Mouse (Mus musculus) stomach, postnatal 0 days (tissue): ENCODE data around the gene Vezt. TPM values are rescaled to one million over a fixed set of nuclear protein-coding genes. Genes with fewer than 3 reads are reported as not detected.

Experiments
- ATAC-seq: fragments of 200-750 bp; cut with Nextera tagmentation; 2 replicates; pipeline ENCODE4 v1.8.0; 2017; ENCODE audit not compliant: low FRiP score, low TSS enrichment
- DNase-seq: peaks from one replicate; pipeline ENCODE4 v3.0.0-alpha.2; 2016; ENCODE audit warnings: low spot score
- H3K27ac ChIP-seq: fragments of 300-500 bp; sonication (generic); replicated peaks from 2 replicates; pipeline ENCODE4 v1.5.1; 2014; ENCODE audit warnings: mild to moderate bottlenecking, control low read depth
- H3K27me3 ChIP-seq: fragments of 300-500 bp; sonication (generic); 2 replicates; pipeline ENCODE4 v1.6.1; 2014; ENCODE audit warnings: low read length; ENCODE audit not compliant: control insufficient read depth, insufficient read depth
- H3K36me3 ChIP-seq: fragments of 300-500 bp; sonication (generic); 2 replicates; pipeline ENCODE4 v1.6.1; 2014; ENCODE audit warnings: low read length, mixed read lengths; ENCODE audit not compliant: control insufficient read depth, insufficient read depth
- H3K4me1 ChIP-seq: fragments of 300-500 bp; sonication (generic); replicated peaks from 2 replicates; pipeline ENCODE4 v1.6.1; 2014; ENCODE audit warnings: antibody characterized with exemption; ENCODE audit not compliant: control insufficient read depth, insufficient read depth
- H3K4me2 ChIP-seq: fragments of 300-500 bp; sonication (generic); replicated peaks from 2 replicates; pipeline ENCODE4 v1.6.1; 2014; ENCODE audit warnings: low read depth, mild to moderate bottlenecking, control low read depth, moderate library complexity
- H3K4me3 ChIP-seq: fragments of 300-500 bp; sonication (generic); 2 replicates; pipeline ENCODE4 v1.5.1; 2014; ENCODE audit warnings: low read depth, low read length, control low read depth
- H3K9ac ChIP-seq: fragments of 300-500 bp; sonication (generic); 2 replicates; pipeline ENCODE4 v1.6.1; 2014; ENCODE audit warnings: mild to moderate bottlenecking, low read length, control low read depth, mixed read lengths
- H3K9me3 ChIP-seq: fragments of 300-500 bp; sonication (generic); 2 replicates; pipeline ENCODE4 v1.6.1; 2016; ENCODE audit warnings: low read length; ENCODE audit not compliant: control insufficient read depth
- CTCF ChIP-seq: IDR thresholded peaks from 2 replicates; pipeline ENCODE4 v1.5.1; 2016; ENCODE audit warnings: antibody characterized with exemption, low read depth, mild to moderate bottlenecking, moderate library complexity
- EP300 ChIP-seq: optimal IDR thresholded peaks from 2 replicates; pipeline ENCODE3; 2016; ENCODE audit warnings: antibody characterized with exemption
- WGBS: fragments of 180-500 bp; shearing (Covaris S2); extraction: QIAGEN DNeasy Blood & Tissue Kit; methylation state at CpG from one replicate; pipeline ENCODE4 v1.1.7; 2014; 5-methylcytosine and 5-hydroxymethylcytosine counted together
- polyA plus RNA-seq: library from polyadenylated mRNA; unstranded; fragments of >200 nt; fragmentation: Nextera tagmentation; extraction: Ambion mirVana; gene quantifications from 2 replicates; pipeline ENCODE4 v1.2.1, GENCODE M21; 2015

The Vezt gene
- polyA plus RNA-seq, result 13.2 and 14.5 TPM in 2 replicates

- ATAC-seq (peak; percentile 99), DNase-seq (peak; percentile 99)
- no peak for TF ChIP-seq EP300
- TF ChIP-seq CTCF, result peak; percentile 84
- WGBS, result 1% methylated on average over 77 of the region's 77 CpGs
- Histone ChIP-seq H3K27ac (peak within 1 kb of the TSS; percentile 82), H3K36me3 (no peaks in the 10 kb centered on the region), H3K4me2 (peak within 1 kb of the TSS; percentile 78), H3K4me3 (peak within 1 kb of the TSS; percentile 85), H3K4me1 (0 out of 2 replicates have a peak, but pooled peaks cover 3% of the 10 kb centered on the region), H3K27me3 (no peaks in the 10 kb centered on the region), H3K9me3 (no peaks in the 10 kb centered on the region), H3K9ac (peak within 1 kb of the TSS; percentile 88)
These were observed at the start of gene Vezt, which contains the start of gene Fgd6 for GRCm38 (mm10) chr10:94035658-94036374. Vezt (minus strand) TSS chr10:94035817. Fgd6 (plus strand) TSS chr10:94036001.

GRCm38 (mm10) chr10:94082040-94082734, 46.6 kb upstream of the Vezt start:
- Histone ChIP-seq H3K27me3 (no peaks in the 10 kb centered on the region), H3K36me3 (no peaks in the 10 kb centered on the region), H3K4me2 (peak overlapping the region; percentile 20; the same call in 1 of the 2 replicates), H3K9me3 (no peaks in the 10 kb centered on the region), H3K9ac (no peak overlapping the region), H3K4me1 (no peaks in the 10 kb centered on the region), H3K27ac (peak overlapping the region; percentile 81), H3K4me3 (no peak overlapping the region)
- peak; percentile 45 for DNase-seq
- TF ChIP-seq CTCF, result no peak
- peak; percentile 92 for ATAC-seq
- WGBS, result 27% methylated on average over 7 of the region's 7 CpGs

DNA sequence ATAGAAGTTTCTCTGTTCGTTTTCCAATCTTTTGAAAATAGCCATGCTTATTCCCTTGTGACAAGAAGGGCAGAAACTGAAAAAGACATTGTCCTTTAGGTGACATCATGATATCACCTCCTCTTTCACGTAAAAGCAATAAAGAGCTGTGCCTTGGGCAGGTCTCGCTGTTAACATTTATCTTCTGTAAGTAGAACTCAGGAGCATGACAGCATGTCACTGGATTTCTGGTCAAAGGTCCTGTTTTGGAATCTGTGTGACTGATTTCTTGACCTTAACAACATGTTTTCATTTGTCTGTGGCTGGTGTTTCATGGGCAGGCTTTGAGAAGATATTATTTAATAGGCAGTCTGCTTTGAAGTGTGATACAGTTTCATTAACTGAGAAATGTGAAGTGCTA, 45.1 kb upstream of the Vezt start:
- Histone ChIP-seq H3K27me3 (no peaks in the 10 kb centered on the region), H3K4me2 (no peak overlapping the region), H3K9me3 (no peaks in the 10 kb centered on the region), H3K9ac (no peak overlapping the region), H3K36me3 (no peaks in the 10 kb centered on the region), H3K4me3 (no peak overlapping the region), H3K4me1 (no peaks in the 10 kb centered on the region), H3K27ac (no peak overlapping the region)
- ATAC-seq, result no peak
- WGBS, result 64% methylated on average over 3 of the region's 3 CpGs
- DNase-seq, result no peak
- no peak for TF ChIP-seq EP300
- TF ChIP-seq CTCF, result no peak

DNA sequence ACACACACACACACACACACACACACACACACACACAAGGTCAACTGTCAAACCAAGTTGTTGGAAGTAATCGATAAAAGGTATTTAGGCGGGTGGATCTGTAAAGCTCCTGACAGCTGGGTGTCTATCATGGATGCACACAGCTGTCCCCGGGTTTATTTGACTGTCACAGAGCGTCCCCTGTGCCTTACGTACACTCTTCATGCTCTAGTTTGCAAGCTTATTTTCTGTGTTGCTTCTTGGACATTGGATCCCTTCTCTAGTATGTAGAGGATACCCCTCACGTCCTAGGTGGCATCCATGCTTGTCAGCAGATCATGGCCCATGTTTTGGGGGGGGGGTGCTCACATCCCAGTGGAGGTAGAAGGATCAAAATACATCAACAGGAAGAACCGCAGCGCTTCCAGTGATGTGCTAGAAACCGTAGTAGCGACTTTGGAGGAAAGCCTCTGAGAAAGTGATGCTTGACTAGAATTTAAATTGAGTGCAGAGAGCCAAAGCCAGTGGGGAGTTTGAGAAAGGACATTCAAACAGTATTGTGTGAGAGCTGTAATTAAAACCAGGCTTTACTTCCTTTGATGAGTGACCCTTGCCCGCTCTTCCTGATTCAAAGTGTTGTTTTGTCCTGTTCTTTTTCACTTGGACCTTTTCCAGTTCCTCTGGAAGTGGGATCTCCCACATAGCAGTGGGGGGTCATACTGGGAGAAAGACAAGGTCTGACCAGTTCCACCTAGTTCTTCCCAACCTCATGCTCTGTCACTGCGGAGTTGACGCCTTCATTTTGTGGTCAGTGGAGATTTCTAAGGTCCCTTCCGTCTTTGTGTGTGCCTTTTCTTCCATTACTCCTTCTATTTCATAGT, 41.6 kb upstream of the Vezt start:
- Histone ChIP-seq H3K27ac (no peak overlapping the region), H3K4me3 (no peak overlapping the region), H3K4me2 (no peak overlapping the region), H3K36me3 (no peaks in the 10 kb centered on the region), H3K27me3 (no peaks in the 10 kb centered on the region), H3K9me3 (no peaks in the 10 kb centered on the region), H3K9ac (no peak overlapping the region), H3K4me1 (peaks cover 3% of the 10 kb centered on the region)
- 88% methylated on average over 14 of the region's 14 CpGs for WGBS
- ATAC-seq, result no peak
- DNase-seq, result no peak
- no peak for TF ChIP-seq CTCF

DNA sequence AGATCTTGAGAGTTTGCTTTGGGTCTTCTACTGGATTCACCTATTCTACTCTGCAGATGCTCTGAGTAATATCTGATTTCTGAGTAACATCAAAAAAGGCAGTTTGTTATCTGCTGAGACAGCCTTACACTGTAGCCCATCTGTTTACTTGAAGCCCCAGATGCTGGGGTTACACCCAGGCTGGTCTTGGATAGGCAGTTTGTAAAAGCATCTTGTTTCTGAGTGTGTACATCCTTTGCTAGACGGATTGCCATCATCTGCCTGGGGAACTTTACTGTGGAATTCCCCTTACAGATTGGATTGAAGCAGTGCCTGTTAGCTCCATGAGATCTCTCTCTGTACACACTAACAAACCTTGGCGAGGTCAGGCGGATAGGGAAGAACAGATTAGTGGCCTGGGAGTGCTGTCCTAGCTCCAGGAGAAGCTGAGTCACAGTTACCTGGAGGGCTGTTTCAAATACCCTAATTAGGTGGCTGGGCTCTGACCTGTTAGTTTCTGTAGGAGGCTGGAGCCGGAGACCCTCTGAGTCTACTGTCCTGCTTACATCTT, 37.4 kb upstream of the Vezt start:
- H3K27me3 ChIP-seq, result no peaks in the 10 kb centered on the region
- peak overlapping the region; percentile 53 for H3K27ac ChIP-seq
- DNase-seq (no peak), ATAC-seq (peak; percentile 19; the same call in 1 of the 2 replicates)
- H3K9ac ChIP-seq, result no peak overlapping the region
- H3K36me3 ChIP-seq, result no peaks in the 10 kb centered on the region
- no peak overlapping the region for H3K4me2 ChIP-seq
- 43% methylated on average over 4 of the region's 4 CpGs for WGBS
- TF ChIP-seq CTCF (no peak), EP300 (no peak)
- no peaks in the 10 kb centered on the region for H3K9me3 ChIP-seq
- no peak overlapping the region for H3K4me3 ChIP-seq
- peaks cover 3% of the 10 kb centered on the region for H3K4me1 ChIP-seq
